In genomic region chr6:115846640-115847411, GRCm38 (mm10) we compare ENCODE assay signal across 10 mouse cellular contexts. TPM values are rescaled to one million over a fixed set of nuclear protein-coding genes. Genes with fewer than 3 reads are reported as not detected.
DNase-seq lines count a peak whose midpoint lies in the region; ATAC-seq and TF ChIP-seq lines count a peak whose summit lies in the region.
"Had no signal": no experiment of that assay in that cellular context is flagged by ENCODE, and none has a peak within 500 bp of the region (broad histone marks: within the 10 kb centered on the region; RNA-seq: fewer than 3 reads in every experiment).

No protein-coding gene starts in this region.

- peak; percentile 37 for DNase-seq in ovary, postnatal 36 days (ENCODE audit: low spot score)
- DNase-seq in ovary, adult 18-20 months (ENCODE audit: low spot score) = no peak
- DNase-seq in c-Kit-negative CD71-positive TER-119-positive erythroid progenitor cells, embryonic 14.5 days (ENCODE audit: low read depth, low spot score) = peak; percentile 35
- peak; percentile 55 for DNase-seq in left cerebral cortex, postnatal 4 days
- DNase-seq in midbrain, postnatal 0 days (ENCODE audit: low spot score) = peak; percentile 62
- peak; percentile 74 for DNase-seq in thymus, adult 2 months

- H3K27me3 ChIP-seq in forebrain, embryonic 12.5 days = no peaks in the 10 kb centered on the region
- no peaks in the 10 kb centered on the region for H3K27me3 ChIP-seq in midbrain, postnatal 0 days (ENCODE audit: insufficient read depth, low read length)
- H3K27me3 ChIP-seq in thymus, adult 2 months (ENCODE audit: control insufficient read depth, insufficient read depth, low read length) = no peaks in the 10 kb centered on the region
- H3K27me3 ChIP-seq: embryonic facial prominence, embryonic 13.5 days; neural tube, embryonic 13.5 days had no signal

- no peaks in the 10 kb centered on the region for H3K9me3 ChIP-seq in forebrain, embryonic 12.5 days
- no peaks in the 10 kb centered on the region for H3K9me3 ChIP-seq in midbrain, postnatal 0 days (ENCODE audit: low read length)
- H3K9me3 ChIP-seq: embryonic facial prominence, embryonic 13.5 days; neural tube, embryonic 13.5 days had no signal

- H3K36me3 ChIP-seq in forebrain, embryonic 12.5 days (replicated peaks) = peaks cover 51% of the 10 kb centered on the region
- H3K36me3 ChIP-seq in midbrain, postnatal 0 days (ENCODE audit: insufficient read depth, low read length) = peaks cover 11% of the 10 kb centered on the region; the same call in 1 of the 2 replicates
- peaks cover 15% of the 10 kb centered on the region for H3K36me3 ChIP-seq in thymus, adult 2 months (ENCODE audit: control insufficient read depth, insufficient read depth, low read length)

- ATAC-seq in forebrain, embryonic 12.5 days (ENCODE audit: low FRiP score) = 0 out of 2 replicates have a peak, but pooled peaks have one; percentile 20
- ATAC-seq in inflammation-experienced regulatory T-cells, adult 6 months = peak; percentile 86
- no peak; the same call in 1 of the 2 replicates for ATAC-seq in midbrain, postnatal 0 days (ENCODE audit: low FRiP score)

- TF ChIP-seq POLR2A in thymus, adult 2 months (IDR thresholded peaks at IDR 0.05; ENCODE audit: control insufficient read depth, extremely low read depth, insufficient read depth, low read length, poor library complexity) = no peak

- 47% methylated on average over 8 of the region's 8 CpGs for WGBS in forebrain, embryonic 12.5 days
- 31% methylated on average over 8 of the region's 8 CpGs for WGBS in midbrain, postnatal 0 days
- 27% methylated on average over 8 of the region's 8 CpGs for WGBS in thymus, adult 2 months

- H3K4me3 ChIP-seq in forebrain, embryonic 12.5 days (replicated peaks) = no peak overlapping the region
- no peak overlapping the region for H3K4me3 ChIP-seq in midbrain, postnatal 0 days (ENCODE audit: low read depth, low read length)
- H3K4me3 ChIP-seq in thymus, adult 2 months (ENCODE audit: control insufficient read depth, insufficient read depth, low read length) = no peak overlapping the region
- H3K4me3 ChIP-seq: embryonic facial prominence, embryonic 13.5 days; neural tube, embryonic 13.5 days had no signal

- H3K27ac ChIP-seq in forebrain, embryonic 12.5 days = no peak overlapping the region
- no peak overlapping the region for H3K27ac ChIP-seq in midbrain, postnatal 0 days (ENCODE audit: low read depth, low read length)
- no peak overlapping the region for H3K27ac ChIP-seq in thymus, adult 2 months (ENCODE audit: control insufficient read depth, insufficient read depth, low read length)
- H3K27ac ChIP-seq: embryonic facial prominence, embryonic 13.5 days; neural tube, embryonic 13.5 days had no signal

- peaks cover 2% of the 10 kb centered on the region for H3K4me1 ChIP-seq in forebrain, embryonic 12.5 days
- H3K4me1 ChIP-seq in midbrain, postnatal 0 days (ENCODE audit: insufficient read depth, low read length) = no peaks in the 10 kb centered on the region
- 0 out of 2 replicates have a peak, but pooled peaks cover 2% of the 10 kb centered on the region for H3K4me1 ChIP-seq in thymus, adult 2 months (replicated peaks; ENCODE audit: control insufficient read depth, insufficient read depth, low read length)

- no peak overlapping the region for H3K9ac ChIP-seq in forebrain, embryonic 12.5 days
- no peak overlapping the region for H3K9ac ChIP-seq in midbrain, postnatal 0 days (replicated peaks; ENCODE audit: low read length, poor library complexity, severe bottlenecking)
- H3K9ac ChIP-seq: embryonic facial prominence, embryonic 13.5 days; neural tube, embryonic 13.5 days had no signal

- no peak overlapping the region for H3K4me2 ChIP-seq in forebrain, embryonic 12.5 days
- H3K4me2 ChIP-seq in midbrain, postnatal 0 days (ENCODE audit: low read depth, low read length, poor library complexity, severe bottlenecking) = no peak overlapping the region
- H3K4me2 ChIP-seq: embryonic facial prominence, embryonic 13.5 days; neural tube, embryonic 13.5 days had no signal

- intact Hi-C loops in left cerebral cortex, postnatal 4 days (cut with DNase I) = no loop called here

- TF ChIP-seq CTCF in midbrain, postnatal 0 days (IDR thresholded peaks at IDR 0.05) = peak; percentile 75
- TF ChIP-seq CTCF in thymus, adult 2 months (IDR thresholded peaks at IDR 0.05; ENCODE audit: borderline replicate concordance, control insufficient read depth, extremely low read depth, insufficient read depth, low read length, poor library complexity) = no peak

RNA-seq across cellular contexts. Expression of gene Mbd4, which starts 6.3 kb away (rescaled TPM):
- polyA plus RNA-seq in forebrain, embryonic 12.5 days (2016; fragmentation: Nextera tagmentation; extraction: Ambion mirVana) = 28.7 TPM in 2 replicates
- 10 to 100 TPM in 1 of 3 experiments, 1 to 10 TPM in 2; 8.6 to 12.8 (median 8.9) TPM for polyA plus RNA-seq in inflammation-experienced regulatory T-cells, adult 6 months (2017; shearing (Covaris generic))
- 1 to 10 TPM; 6.4 to 7.1 TPM for total RNA-seq in left cerebral cortex, postnatal 4 days (2021)
- total RNA-seq in midbrain, postnatal 0 days (2014; rRNA removed) = 4.8 and 5.8 TPM in 2 replicates
- polyA plus RNA-seq in midbrain, postnatal 0 days (2015; fragmentation: Nextera tagmentation; extraction: Ambion mirVana) = 4.1 and 5.2 TPM in 2 replicates
- polyA plus RNA-seq in thymus, adult 2 months (2012; rRNA removed) = 9.0 and 10.5 TPM in 2 replicates

RNA-seq across cellular contexts. Expression of gene Ift122, which starts 6.4 kb away (rescaled TPM):
- polyA plus RNA-seq in forebrain, embryonic 12.5 days (2016; fragmentation: Nextera tagmentation; extraction: Ambion mirVana) = 29.9 and 30.5 TPM in 2 replicates
- polyA plus RNA-seq in inflammation-experienced regulatory T-cells, adult 6 months (2017; shearing (Covaris generic)) = 1 to 10 TPM; 1.3 to 2.0 (median 1.6) TPM
- total RNA-seq in left cerebral cortex, postnatal 4 days (2021) = 10 to 100 TPM; 28.9 to 35.8 TPM
- total RNA-seq in midbrain, postnatal 0 days (2014; rRNA removed) = 31.7 and 42.7 TPM in 2 replicates
- 22.6 and 24.3 TPM in 2 replicates for polyA plus RNA-seq in midbrain, postnatal 0 days (2015; fragmentation: Nextera tagmentation; extraction: Ambion mirVana)
- polyA plus RNA-seq in thymus, adult 2 months (2012; rRNA removed) = 7.6 and 8.8 TPM in 2 replicates

RNA-seq across cellular contexts. Expression of gene Efcab12, which starts 8.6 kb away (rescaled TPM):
- 1.7 and 2.3 TPM in 2 replicates for polyA plus RNA-seq in forebrain, embryonic 12.5 days (2016; fragmentation: Nextera tagmentation; extraction: Ambion mirVana)
- polyA plus RNA-seq in inflammation-experienced regulatory T-cells, adult 6 months (2017; shearing (Covaris generic)) = under 1 TPM in 2 of 3 experiments, not detected in 1; 0.31 to 0.47 TPM
- total RNA-seq in left cerebral cortex, postnatal 4 days (2021) = 1 to 10 TPM; 3.0 to 3.6 TPM
- total RNA-seq in midbrain, postnatal 0 days (2014; rRNA removed) = 3.2 and 3.8 TPM in 2 replicates
- 1.5 and 2.1 TPM in 2 replicates for polyA plus RNA-seq in midbrain, postnatal 0 days (2015; fragmentation: Nextera tagmentation; extraction: Ambion mirVana)
- polyA plus RNA-seq in thymus, adult 2 months (2012; rRNA removed) = 0.33 and 0.46 TPM in 2 replicates

RNA-seq across cellular contexts. Expression of gene Rpl32, which starts 38.3 kb away (rescaled TPM):
- polyA plus RNA-seq in forebrain, embryonic 12.5 days (2016; fragmentation: Nextera tagmentation; extraction: Ambion mirVana) = 1,718 and 1,828 TPM in 2 replicates
- 1,000 to 10,000 TPM; 4,797 to 7,885 (median 7,790) TPM for polyA plus RNA-seq in inflammation-experienced regulatory T-cells, adult 6 months (2017; shearing (Covaris generic))
- total RNA-seq in left cerebral cortex, postnatal 4 days (2021) = 100 to 1,000 TPM; 842 to 903 TPM
- total RNA-seq in midbrain, postnatal 0 days (2014; rRNA removed) = 768 and 939 TPM in 2 replicates
- polyA plus RNA-seq in midbrain, postnatal 0 days (2015; fragmentation: Nextera tagmentation; extraction: Ambion mirVana) = 982 and 1,027 TPM in 2 replicates
- 874 and 910 TPM in 2 replicates for polyA plus RNA-seq in thymus, adult 2 months (2012; rRNA removed)
